Mouse (Mus musculus): ENCODE data around the gene Dars2.

- TF ChIP-seq CTCF (IDR thresholded peaks at IDR 0.05; ENCODE audit: low read depth): no peak
- no peak for TF ChIP-seq EP300 (IDR thresholded peaks at IDR 0.05; ENCODE audit: low read depth)
Measured at GRCm38 (mm10) chr1:161033856-161034434, 36.5 kb downstream of the Dars2 start.

All from liver, embryonic 14.5 days (tissue).